Mouse (Mus musculus) left cerebral cortex, postnatal 4 days (tissue): Measurements from ENCODE around the gene Zfp597. TPM values are rescaled to one million over a fixed set of nuclear protein-coding genes. Genes with fewer than 3 reads are reported as not detected.

Experiments
- microRNA-seq: library from miRNA; unstranded; fragments of <30 nt; microRNA quantifications from one replicate; pipeline ENCODE4 v1.2.0, GENCODE M21; 2022
- total RNA-seq, 2 experiments: library from RNA; stranded (reverse); gene quantifications; 2 replicates each; pipeline ENCODE4 v1.2.3; 2021

Zfp597 gene
- total RNA-seq, 2 experiments from 2014 or later, result 32.6 to 34.9 TPM

Small RNAs within 50 kb of the gene (microRNA-seq; reads per million reads assigned to microRNA genes)
- gene Gm23493, result not detected

Other genes starting within 250 kb of the Zfp597 start
- not detected for gene Mefv, start 166.5 kb downstream of the Zfp597 start, total RNA-seq
- gene Zfp263, start 140.5 kb downstream of the Zfp597 start, total RNA-seq, result 10 to 100 TPM; 24.9 to 26.9 TPM
- gene Olfr15, start 53.7 kb downstream of the Zfp597 start, total RNA-seq, result not detected
- gene Zfp174, start 37.3 kb downstream of the Zfp597 start, total RNA-seq, result 1 to 10 TPM; 5.9 to 6.1 TPM
- gene Naa60, start 12.2 kb downstream of the Zfp597 start, total RNA-seq, result 10 to 100 TPM; 97.5 to 98.2 TPM
- gene Gm20695, start 87 bp upstream of the Zfp597 start, total RNA-seq, result 1 to 10 TPM in 1 of 2 experiments, under 1 TPM in 1; 0.64 to 1.3 TPM
- gene 1700037C18Rik, start 24.1 kb upstream of the Zfp597 start, total RNA-seq, result 1 to 10 TPM; 7.0 to 9.4 TPM
- 10 to 100 TPM; 34.9 to 41.9 TPM for gene Cluap1, start 24.2 kb upstream of the Zfp597 start, total RNA-seq
- gene Nlrc3, start 92.1 kb upstream of the Zfp597 start, total RNA-seq, result 1 to 10 TPM; 2.6 to 2.9 TPM
- gene Slx4, start 119.2 kb upstream of the Zfp597 start, total RNA-seq, result 10 to 100 TPM; 78.6 to 91.6 TPM
- not detected for gene Dnase1, start 152.4 kb upstream of the Zfp597 start, total RNA-seq
- gene Trap1, start 193.3 kb upstream of the Zfp597 start, total RNA-seq, result 10 to 100 TPM; 57.3 to 63.1 TPM